Mouse (Mus musculus) myocyte (in vitro differentiated cells): ENCODE measurements at regions not wholly inside any gene's neighbourhood (a gene's known extent, or its start where the extent isn't known, plus 50 kb on each side); places are given as distances from the start of the nearest gene placed in this dataset.

Experiments
- E2F4 ChIP-seq: IDR thresholded peaks from one replicate; pipeline ENCODE4 v1.6.1; 2011; ENCODE audit warnings: mild to moderate bottlenecking, control low read depth, moderate library complexity; ENCODE audit not compliant: insufficient read depth
- MAX ChIP-seq: IDR thresholded peaks from one replicate; pipeline ENCODE4 v1.6.1; 2011; ENCODE audit warnings: low read depth, mild to moderate bottlenecking, control low read depth
- POLR2A ChIP-seq: IDR thresholded peaks from one replicate; pipeline ENCODE4 v1.6.1; 2011; ENCODE audit warnings: low read depth, mild to moderate bottlenecking, control low read depth, moderate library complexity; ENCODE audit not compliant: insufficient read length
- REST ChIP-seq: IDR thresholded peaks from one replicate; pipeline ENCODE4 v1.6.1; 2011; ENCODE audit warnings: mild to moderate bottlenecking, control low read depth, moderate library complexity; ENCODE audit not compliant: insufficient read depth, insufficient read length
- SRF ChIP-seq: IDR thresholded peaks from one replicate; pipeline ENCODE4 v1.6.1; 2011; ENCODE audit warnings: low read depth; ENCODE audit not compliant: control insufficient read depth, insufficient read length
- USF1 ChIP-seq: IDR thresholded peaks from one replicate; pipeline ENCODE4 v1.6.1; 2011; ENCODE audit warnings: low read depth, mild to moderate bottlenecking, control low read depth, moderate library complexity

DNA sequence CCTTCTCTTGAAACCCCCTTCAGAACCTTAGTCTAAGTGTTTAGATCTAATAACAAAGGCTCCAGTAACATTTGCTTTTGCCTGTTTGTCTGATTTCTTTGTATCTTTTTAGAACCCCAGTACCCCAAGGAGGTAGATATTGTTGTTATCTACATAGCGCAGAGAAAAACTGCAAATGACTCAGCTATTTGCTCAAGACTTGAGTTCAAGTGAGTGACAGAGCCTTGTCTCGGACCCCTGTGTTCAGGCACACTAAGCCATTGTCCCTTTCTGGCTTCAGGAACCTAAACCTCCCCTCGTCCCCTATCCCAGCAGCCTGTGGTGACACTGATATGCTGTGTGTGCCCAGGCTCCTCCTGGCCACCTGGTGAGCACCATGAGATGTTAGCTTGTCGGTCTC is 421.5 kb downstream of the Cd83 start:
- TF ChIP-seq POLR2A (no peak), REST (no peak), E2F4 (no peak), USF1 (no peak), SRF (no peak), MAX (no peak)
